Comparison of ENCODE assay signal across 8 mouse cellular contexts in the genomic region with DNA sequence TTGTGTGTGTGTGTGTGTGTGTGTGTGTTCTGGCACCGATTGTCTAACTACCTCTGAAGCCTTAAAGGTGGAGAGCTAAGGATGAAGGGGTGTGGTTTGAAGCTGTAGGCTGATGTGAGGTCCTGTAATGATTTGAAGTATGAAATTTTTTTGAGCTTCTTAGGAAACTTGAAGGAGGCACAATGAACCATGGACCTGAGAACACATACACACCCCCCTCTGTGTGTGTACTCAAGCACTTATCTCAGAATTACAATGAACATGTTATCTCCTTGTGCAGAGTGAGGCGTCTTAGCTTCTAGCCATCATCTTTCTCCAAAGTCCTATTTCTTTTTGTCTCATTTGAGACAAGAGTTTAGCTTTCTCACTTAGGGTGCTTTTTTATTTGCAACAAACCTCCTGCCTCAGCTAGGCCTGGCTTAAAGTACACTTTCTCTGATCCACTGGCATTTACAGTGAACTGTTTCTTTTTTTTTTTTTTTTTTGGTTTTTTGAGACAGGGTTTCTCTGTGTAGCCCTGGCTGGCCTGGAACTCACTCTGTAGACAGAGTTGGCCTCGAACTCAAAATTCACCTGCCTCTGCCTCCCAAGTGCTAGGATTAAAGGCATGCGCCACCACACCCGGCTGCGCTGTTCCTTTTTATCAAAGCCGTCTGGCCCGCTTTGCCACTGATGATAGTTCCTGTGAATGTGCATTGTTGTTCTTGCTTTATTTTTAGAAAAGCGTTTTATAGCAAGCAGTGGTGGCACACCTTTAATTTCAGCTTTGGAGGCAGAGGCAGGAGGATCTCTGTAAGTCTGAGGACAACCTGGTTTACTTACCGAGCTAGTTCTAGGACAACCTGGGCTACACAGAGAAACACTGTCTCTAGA. TPM values are rescaled to one million over a fixed set of nuclear protein-coding genes. Genes with fewer than 3 reads are reported as not detected.
DNase-seq lines count a peak whose midpoint lies in the region; ATAC-seq and TF ChIP-seq lines count a peak whose summit lies in the region.

No protein-coding gene starts in this region.

- no peak for ATAC-seq in forebrain, embryonic 14.5 days
- ATAC-seq in liver, embryonic 15.5 days (ENCODE audit: insufficient read depth), result peak; percentile 52

- H3K9me3 ChIP-seq in ES-Bruce4 (replicated peaks; ENCODE audit: control insufficient read depth, insufficient read depth, low read length, poor library complexity, severe bottlenecking), result no peaks in the 10 kb centered on the region
- no peaks in the 10 kb centered on the region for H3K9me3 ChIP-seq in forebrain, embryonic 14.5 days (replicated peaks; ENCODE audit: control insufficient read depth, low read length)
- no peaks in the 10 kb centered on the region for H3K9me3 ChIP-seq in liver, embryonic 15.5 days (replicated peaks)

- 62% methylated on average over 10 of the region's 10 CpGs for WGBS in heart, adult 2 months
- WGBS in forebrain, embryonic 14.5 days, result 79% methylated on average over 10 of the region's 10 CpGs
- WGBS in liver, embryonic 15.5 days (ENCODE audit: insufficient replicate concordance), result 20% methylated on average over 10 of the region's 10 CpGs
- WGBS in lung, adult 2 months, result 77% methylated on average over 10 of the region's 10 CpGs

- H3K4me2 ChIP-seq in forebrain, embryonic 14.5 days (ENCODE audit: low read length), result peak overlapping the region; percentile 73
- peak overlapping the region; percentile 83 for H3K4me2 ChIP-seq in liver, embryonic 15.5 days

- TF ChIP-seq CTCF in heart, adult 2 months (IDR thresholded peaks at IDR 0.05), result no peak
- no peak for TF ChIP-seq CTCF in ES-Bruce4 (IDR thresholded peaks at IDR 0.05; ENCODE audit: low read depth, low read length)
- TF ChIP-seq CTCF in lung, adult 2 months (IDR thresholded peaks at IDR 0.05; ENCODE audit: insufficient read depth, low read length), result no peak

- no peak for TF ChIP-seq EP300 in heart, adult 2 months (IDR thresholded peaks at IDR 0.05; ENCODE audit: insufficient read depth, low read depth, low read length)
- TF ChIP-seq EP300 in ES-Bruce4 (IDR thresholded peaks at IDR 0.05; ENCODE audit: insufficient read depth, low read depth, low read length), result no peak

- H3K79me2 ChIP-seq in heart, adult 2 months (replicated peaks; ENCODE audit: control insufficient read depth, insufficient read depth, low read length), result no peaks in the 10 kb centered on the region

- intact Hi-C loops in heart, adult 2 months (cut with DNase I), result no loop called here

- no peaks in the 10 kb centered on the region for H3K27me3 ChIP-seq in heart, adult 2 months (ENCODE audit: control insufficient read depth, insufficient read depth, low read length)
- H3K27me3 ChIP-seq in ES-Bruce4 (ENCODE audit: control insufficient read depth, insufficient read depth, low read length, poor library complexity, severe bottlenecking), result no peaks in the 10 kb centered on the region
- H3K27me3 ChIP-seq in forebrain, embryonic 14.5 days (replicated peaks; ENCODE audit: control insufficient read depth, insufficient read depth, low read length), result no peaks in the 10 kb centered on the region
- H3K27me3 ChIP-seq in liver, embryonic 15.5 days, result no peaks in the 10 kb centered on the region

- peak overlapping the region; percentile 27; the same call in 1 of the 2 replicates for H3K9ac ChIP-seq in heart, adult 2 months (ENCODE audit: low read depth, low read length)
- peak overlapping the region; percentile 77; the same call in 1 of the 2 replicates for H3K9ac ChIP-seq in ES-Bruce4 (ENCODE audit: low read depth, poor library complexity, severe bottlenecking)
- peak overlapping the region; percentile 10; the same call in 1 of the 2 replicates for H3K9ac ChIP-seq in forebrain, embryonic 14.5 days (ENCODE audit: low read length)
- peak overlapping the region; percentile 44; the same call in 1 of the 2 replicates for H3K9ac ChIP-seq in liver, embryonic 15.5 days

- no peak overlapping the region for H3K4me3 ChIP-seq in heart, adult 2 months
- peak overlapping the region; percentile 19; the same call in 1 of the 2 replicates for H3K4me3 ChIP-seq in ES-Bruce4 (ENCODE audit: low read depth, low read length)
- H3K4me3 ChIP-seq in forebrain, embryonic 14.5 days (ENCODE audit: low read depth, low read length), result peak overlapping the region; percentile 34
- peak overlapping the region; percentile 57 for H3K4me3 ChIP-seq in liver, embryonic 15.5 days (replicated peaks)
- H3K4me3 ChIP-seq in lung, adult 2 months (replicated peaks; ENCODE audit: extremely low read depth, low read depth, low read length), result no peak overlapping the region

- DNase-seq in heart, adult 2 months, result no peak
- no peak for DNase-seq in heart, postnatal 4 days
- DNase-seq in forebrain, embryonic 14.5 days (ENCODE audit: low spot score), result no peak
- DNase-seq in right cerebral cortex, postnatal 4 days, result no peak
- no peak for DNase-seq in thymus, adult 18-20 months
- DNase-seq in lung, adult 2 months, result no peak

- H3K4me1 ChIP-seq in heart, adult 2 months (ENCODE audit: control insufficient read depth, insufficient read depth, low read length), result peaks cover 6% of the 10 kb centered on the region
- H3K4me1 ChIP-seq in ES-Bruce4 (ENCODE audit: control insufficient read depth, insufficient read depth, low read length), result peaks cover 4% of the 10 kb centered on the region
- peaks cover 9% of the 10 kb centered on the region; the same call in 1 of the 2 replicates for H3K4me1 ChIP-seq in forebrain, embryonic 14.5 days (ENCODE audit: control insufficient read depth, insufficient read depth, low read length)
- peaks cover 72% of the 10 kb centered on the region for H3K4me1 ChIP-seq in liver, embryonic 15.5 days (replicated peaks)
- peaks cover 7% of the 10 kb centered on the region for H3K4me1 ChIP-seq in lung, adult 2 months (ENCODE audit: control insufficient read depth, insufficient read depth, low read length)

- H3K27ac ChIP-seq in heart, adult 2 months, result peak overlapping the region; percentile 83
- peak overlapping the region; percentile 90 for H3K27ac ChIP-seq in ES-Bruce4 (ENCODE audit: insufficient read depth, low read length)
- H3K27ac ChIP-seq in forebrain, embryonic 14.5 days (ENCODE audit: low read depth, low read length), result peak overlapping the region; percentile 68; the same call in 1 of the 2 replicates
- H3K27ac ChIP-seq in liver, embryonic 15.5 days (replicated peaks), result peak overlapping the region; percentile 81

- TF ChIP-seq POLR2A in heart, adult 2 months (IDR thresholded peaks at IDR 0.05; ENCODE audit: insufficient read depth, low read depth, low read length), result no peak
- TF ChIP-seq POLR2A in ES-Bruce4 (IDR thresholded peaks at IDR 0.05; ENCODE audit: insufficient read depth, low read length), result no peak
- TF ChIP-seq POLR2A in lung, adult 2 months (IDR thresholded peaks at IDR 0.05; ENCODE audit: borderline replicate concordance, extremely low read depth, low read depth, low read length), result no peak

- no peaks in the 10 kb centered on the region for H3K36me3 ChIP-seq in heart, adult 2 months (ENCODE audit: control insufficient read depth, insufficient read depth, low read length)
- no peaks in the 10 kb centered on the region for H3K36me3 ChIP-seq in ES-Bruce4 (ENCODE audit: control insufficient read depth, insufficient read depth, low read length, poor library complexity, severe bottlenecking)
- no peaks in the 10 kb centered on the region for H3K36me3 ChIP-seq in forebrain, embryonic 14.5 days (ENCODE audit: control insufficient read depth, insufficient read depth, low read length)
- peaks cover 3% of the 10 kb centered on the region for H3K36me3 ChIP-seq in liver, embryonic 15.5 days (replicated peaks)

RNA-seq across cellular contexts. Expression of gene Bcat2, which starts 1.1 kb away (rescaled TPM):
- total RNA-seq in heart, adult 2 months (2021), result 100 to 1,000 TPM; 219 to 306 TPM
- polyA plus RNA-seq in heart, adult 2 months (2012; rRNA removed), result 142 and 198 TPM in 2 replicates
- 10 to 100 TPM; 56.1 to 64.7 TPM for total RNA-seq in heart, postnatal 4 days (2021)
- 104 and 144 TPM in 2 replicates for polyA plus RNA-seq in ES-Bruce4 (2011; ENCODE audit: insufficient read depth, insufficient read length, low read depth, missing spikeins)
- 19.6 and 20.1 TPM in 2 replicates for polyA plus RNA-seq in forebrain, embryonic 14.5 days (2014; fragmentation: Nextera tagmentation; extraction: Ambion mirVana)
- 46.3 and 48.5 TPM in 2 replicates for polyA plus RNA-seq in liver, embryonic 15.5 days (2015; fragmentation: Nextera tagmentation; extraction: Ambion mirVana)
- polyA plus RNA-seq in lung, adult 2 months (2012; rRNA removed), result 44.2 TPM in 2 replicates

RNA-seq across cellular contexts. Expression of gene Hsd17b14, which starts 14.1 kb away (rescaled TPM):
- under 1 TPM in 1 of 2 experiments, not detected in 1; 0.76 TPM for total RNA-seq in heart, adult 2 months (2021)
- polyA plus RNA-seq in heart, adult 2 months (2012; rRNA removed), result 0.45 and 0.47 TPM in 2 replicates
- under 1 TPM in 1 of 2 experiments, not detected in 1; 0.20 TPM for total RNA-seq in heart, postnatal 4 days (2021)
- 55.0 and 62.2 TPM in 2 replicates for polyA plus RNA-seq in ES-Bruce4 (2011; ENCODE audit: insufficient read depth, insufficient read length, low read depth, missing spikeins)
- 0.17 and 0.22 TPM in 2 replicates for polyA plus RNA-seq in forebrain, embryonic 14.5 days (2014; fragmentation: Nextera tagmentation; extraction: Ambion mirVana)
- polyA plus RNA-seq in liver, embryonic 15.5 days (2015; fragmentation: Nextera tagmentation; extraction: Ambion mirVana), result 1.9 and 2.2 TPM in 2 replicates
- polyA plus RNA-seq in lung, adult 2 months (2012; rRNA removed), result 2.1 and 3.0 TPM in 2 replicates

RNA-seq across cellular contexts. Expression of gene Plekha4, which starts 42.7 kb away (rescaled TPM):
- total RNA-seq in heart, adult 2 months (2021), result 1 to 10 TPM; 2.9 to 3.2 TPM
- 6.7 and 7.2 TPM in 2 replicates for polyA plus RNA-seq in heart, adult 2 months (2012; rRNA removed)
- total RNA-seq in heart, postnatal 4 days (2021), result 1 to 10 TPM; 3.6 to 4.0 TPM
- 14.3 and 18.6 TPM in 2 replicates for polyA plus RNA-seq in ES-Bruce4 (2011; ENCODE audit: insufficient read depth, insufficient read length, low read depth, missing spikeins)
- 0.76 and 1.2 TPM in 2 replicates for polyA plus RNA-seq in forebrain, embryonic 14.5 days (2014; fragmentation: Nextera tagmentation; extraction: Ambion mirVana)
- 0.66 and 0.75 TPM in 2 replicates for polyA plus RNA-seq in liver, embryonic 15.5 days (2015; fragmentation: Nextera tagmentation; extraction: Ambion mirVana)
- polyA plus RNA-seq in lung, adult 2 months (2012; rRNA removed), result 11.8 and 13.1 TPM in 2 replicates

RNA-seq across cellular contexts. Expression of gene Ppp1r15a, which starts 42.8 kb away (rescaled TPM):
- 10 to 100 TPM; 27.3 to 29.6 TPM for total RNA-seq in heart, adult 2 months (2021)
- 20.9 and 36.0 TPM in 2 replicates for polyA plus RNA-seq in heart, adult 2 months (2012; rRNA removed)
- 10 to 100 TPM; 40.7 to 42.1 TPM for total RNA-seq in heart, postnatal 4 days (2021)
- polyA plus RNA-seq in ES-Bruce4 (2011; ENCODE audit: insufficient read depth, insufficient read length, low read depth, missing spikeins), result 15.5 and 18.6 TPM in 2 replicates
- 13.1 and 19.3 TPM in 2 replicates for polyA plus RNA-seq in forebrain, embryonic 14.5 days (2014; fragmentation: Nextera tagmentation; extraction: Ambion mirVana)
- 280 and 325 TPM in 2 replicates for polyA plus RNA-seq in liver, embryonic 15.5 days (2015; fragmentation: Nextera tagmentation; extraction: Ambion mirVana)
- 58.6 and 73.7 TPM in 2 replicates for polyA plus RNA-seq in lung, adult 2 months (2012; rRNA removed)

RNA-seq across cellular contexts. Expression of gene Fgf21, which starts 46.5 kb away (rescaled TPM):
- not detected for total RNA-seq in heart, adult 2 months (2021)
- not detected in 2 replicates for polyA plus RNA-seq in heart, adult 2 months (2012; rRNA removed)
- total RNA-seq in heart, postnatal 4 days (2021), result not detected
- polyA plus RNA-seq in ES-Bruce4 (2011; ENCODE audit: insufficient read depth, insufficient read length, low read depth, missing spikeins), result 0.94 and 1.7 TPM in 2 replicates
- polyA plus RNA-seq in forebrain, embryonic 14.5 days (2014; fragmentation: Nextera tagmentation; extraction: Ambion mirVana), result not detected in 2 replicates
- not detected in 2 replicates for polyA plus RNA-seq in liver, embryonic 15.5 days (2015; fragmentation: Nextera tagmentation; extraction: Ambion mirVana)
- not detected in 2 replicates for polyA plus RNA-seq in lung, adult 2 months (2012; rRNA removed)

Comparison
In these comparisons a context has a peak if more than half of its experiments do, and no peak if none do; other contexts are left out.
1. H3K4me3 ChIP-seq: peak in ES-Bruce4 (single experiment), forebrain, embryonic 14.5 days (single experiment) and liver, embryonic 15.5 days (single experiment); none in heart, adult 2 months (single experiment) and lung, adult 2 months (single experiment).
2. H3K9ac ChIP-seq: peak in every context shown above with its lines; median percentile 77 in ES-Bruce4; 44 in liver, embryonic 15.5 days; 27 in heart, adult 2 months; 10 in forebrain, embryonic 14.5 days.
3. RNA of gene Hsd17b14, which starts 14.1 kb away (polyA plus RNA-seq): 55.0 to 62.2 TPM in ES-Bruce4; 2.1 to 3.0 TPM in lung, adult 2 months, 1.9 to 2.2 TPM in liver, embryonic 15.5 days, 0.45 to 0.47 TPM in heart, adult 2 months and 0.17 to 0.22 TPM in forebrain, embryonic 14.5 days; every median in the first group is over 10 times any median in the second.
4. Peak in every context shown above with its lines, with median percentiles within 50 percentile points of each other: H3K27ac ChIP-seq.